ENCODE assay signal across 8 mouse cellular contexts in genomic region chr9:121697150-121698049, GRCm38 (mm10). TPM values are rescaled to one million over a fixed set of nuclear protein-coding genes. Genes with fewer than 3 reads are reported as not detected.
A peak's percentile ranks its signal among the peaks of the same experiment; 100 is the strongest.
DNase-seq lines count a peak whose midpoint lies in the region; ATAC-seq and TF ChIP-seq lines count a peak whose summit lies in the region.

No protein-coding gene starts in this region.

- no peak overlapping the region for H3K4me2 ChIP-seq in heart, embryonic 11.5 days
- no peak overlapping the region for H3K4me2 ChIP-seq in kidney, postnatal 0 days (ENCODE audit: low read length)
- no peak overlapping the region for H3K4me2 ChIP-seq in stomach, embryonic 14.5 days (replicated peaks; ENCODE audit: low read depth, low read length)

- H3K27ac ChIP-seq in heart, adult 2 months, result no peak overlapping the region
- H3K27ac ChIP-seq in heart, embryonic 11.5 days (ENCODE audit: low read depth, low read length), result no peak overlapping the region
- H3K27ac ChIP-seq in kidney, postnatal 0 days, result no peak overlapping the region
- no peak overlapping the region for H3K27ac ChIP-seq in stomach, embryonic 14.5 days (ENCODE audit: low read length)

- intact Hi-C loops in heart, adult 2 months (cut with DNase I), result no loop called here

- 100% methylated on average over 1 of the region's 1 CpGs for WGBS in heart, adult 2 months
- 100% methylated on average over 1 of the region's 1 CpGs for WGBS in heart, embryonic 11.5 days (ENCODE audit: insufficient replicate concordance)
- 95% methylated on average over 1 of the region's 1 CpGs for WGBS in kidney, postnatal 0 days
- 100% methylated on average over 1 of the region's 1 CpGs for WGBS in stomach, embryonic 14.5 days

- H3K4me3 ChIP-seq in heart, adult 2 months, result no peak overlapping the region
- H3K4me3 ChIP-seq in heart, embryonic 11.5 days (ENCODE audit: low read depth, low read length), result no peak overlapping the region
- no peak overlapping the region for H3K4me3 ChIP-seq in C2C12 (ENCODE audit: insufficient read depth, poor library complexity, severe bottlenecking)
- H3K4me3 ChIP-seq in kidney, postnatal 0 days (replicated peaks; ENCODE audit: low read depth, low read length), result no peak overlapping the region
- no peak overlapping the region for H3K4me3 ChIP-seq in stomach, embryonic 14.5 days (ENCODE audit: low read depth, low read length)

- H3K9ac ChIP-seq in heart, adult 2 months (ENCODE audit: low read depth, low read length), result no peak overlapping the region
- H3K9ac ChIP-seq in heart, embryonic 11.5 days (ENCODE audit: low read depth, low read length), result no peak overlapping the region
- no peak overlapping the region for H3K9ac ChIP-seq in kidney, postnatal 0 days (ENCODE audit: low read depth, low read length)
- H3K9ac ChIP-seq in stomach, embryonic 14.5 days (replicated peaks; ENCODE audit: low read depth, low read length), result no peak overlapping the region

- no peaks in the 10 kb centered on the region for H3K27me3 ChIP-seq in heart, adult 2 months (ENCODE audit: control insufficient read depth, insufficient read depth, low read length)
- no peaks in the 10 kb centered on the region for H3K27me3 ChIP-seq in heart, embryonic 11.5 days (ENCODE audit: control insufficient read depth, insufficient read depth, low read length)
- no peaks in the 10 kb centered on the region for H3K27me3 ChIP-seq in C2C12 (ENCODE audit: control insufficient read depth, insufficient read depth, insufficient read length)
- H3K27me3 ChIP-seq in kidney, postnatal 0 days (ENCODE audit: insufficient read depth, low read length), result no peaks in the 10 kb centered on the region
- no peaks in the 10 kb centered on the region for H3K27me3 ChIP-seq in stomach, embryonic 14.5 days (ENCODE audit: control insufficient read depth, insufficient read depth, low read length)

- H3K36me3 ChIP-seq in heart, adult 2 months (ENCODE audit: control insufficient read depth, insufficient read depth, low read length), result no peaks in the 10 kb centered on the region
- no peaks in the 10 kb centered on the region for H3K36me3 ChIP-seq in heart, embryonic 11.5 days (ENCODE audit: control insufficient read depth, insufficient read depth, low read length)
- H3K36me3 ChIP-seq in C2C12 (ENCODE audit: control insufficient read depth, insufficient read depth), result no peaks in the 10 kb centered on the region
- H3K36me3 ChIP-seq in kidney, postnatal 0 days (ENCODE audit: insufficient read depth, low read length), result 0 out of 2 replicates have a peak, but pooled peaks cover 2% of the 10 kb centered on the region
- peaks cover 7% of the 10 kb centered on the region for H3K36me3 ChIP-seq in stomach, embryonic 14.5 days (ENCODE audit: control insufficient read depth, insufficient read depth, low read length)

- no peak for ATAC-seq in heart, embryonic 11.5 days (replicated peaks; ENCODE audit: insufficient number of reproducible peaks, low FRiP score, low TSS enrichment)
- ATAC-seq in kidney, postnatal 0 days (replicated peaks; ENCODE audit: low FRiP score, low read depth), result peak; percentile 68
- peak; percentile 71; the same call in 1 of the 2 replicates for ATAC-seq in stomach, embryonic 14.5 days (ENCODE audit: insufficient number of reproducible peaks, insufficient read depth, low FRiP score, low read depth)

- TF ChIP-seq CTCF in heart, adult 2 months (IDR thresholded peaks at IDR 0.05), result peak; percentile 89
- peak; percentile 92 for TF ChIP-seq CTCF in C2C12 (IDR thresholded peaks at IDR 0.05; ENCODE audit: control insufficient read depth, insufficient read depth, insufficient read length)
- TF ChIP-seq CTCF in kidney, postnatal 0 days (IDR thresholded peaks at IDR 0.05; ENCODE audit: low read depth), result peak; percentile 100

- no peak for TF ChIP-seq EP300 in heart, adult 2 months (IDR thresholded peaks at IDR 0.05; ENCODE audit: insufficient read depth, low read depth, low read length)

- H3K79me3 ChIP-seq in C2C12 (ENCODE audit: low read depth), result no peaks in the 10 kb centered on the region

- no peak for TF ChIP-seq POLR2A in heart, adult 2 months (IDR thresholded peaks at IDR 0.05; ENCODE audit: insufficient read depth, low read depth, low read length)

- no peaks in the 10 kb centered on the region for H3K4me1 ChIP-seq in heart, adult 2 months (ENCODE audit: control insufficient read depth, insufficient read depth, low read length)
- H3K4me1 ChIP-seq in heart, embryonic 11.5 days (ENCODE audit: control insufficient read depth, insufficient read depth, low read length), result no peaks in the 10 kb centered on the region
- H3K4me1 ChIP-seq in kidney, postnatal 0 days (replicated peaks; ENCODE audit: insufficient read depth, low read length), result no peaks in the 10 kb centered on the region
- no peaks in the 10 kb centered on the region for H3K4me1 ChIP-seq in stomach, embryonic 14.5 days (ENCODE audit: control insufficient read depth, insufficient read depth, low read length)

- H3ac ChIP-seq in C2C12 (ENCODE audit: control insufficient read depth, insufficient read length, low read depth), result no peak overlapping the region

- 0 out of 2 replicates have a peak, but pooled peaks cover 2% of the 10 kb centered on the region for H3K9me3 ChIP-seq in heart, embryonic 11.5 days (replicated peaks; ENCODE audit: control insufficient read depth, low read length)
- H3K9me3 ChIP-seq in kidney, postnatal 0 days (replicated peaks; ENCODE audit: low read length), result no peaks in the 10 kb centered on the region
- no peaks in the 10 kb centered on the region for H3K9me3 ChIP-seq in stomach, embryonic 14.5 days (ENCODE audit: control insufficient read depth, low read depth, low read length)

- no peaks in the 10 kb centered on the region for H3K79me2 ChIP-seq in heart, adult 2 months (replicated peaks; ENCODE audit: control insufficient read depth, insufficient read depth, low read length)
- no peaks in the 10 kb centered on the region for H3K79me2 ChIP-seq in C2C12 (ENCODE audit: control insufficient read depth, insufficient read depth)

- peak; percentile 46 to 74 for DNase-seq in heart, adult 2 months
- peak; percentile 42 to 51 for DNase-seq in adrenal gland, postnatal 4 days (ENCODE audit: low spot score in 2 of 2)
- peak; percentile 48 to 62 for DNase-seq in gastrocnemius, adult 8-10 months (ENCODE audit: low spot score in 2 of 2)
- DNase-seq in kidney, postnatal 0 days (ENCODE audit: low spot score), result peak; percentile 52
- peak; percentile 80 for DNase-seq in lung, postnatal 36 days

TF ChIP-seq in C2C12, 6 proteins besides CTCF, POLR2A, EP300 and RAD21 (continues in another document):
- TF ChIP-seq MAX (IDR thresholded peaks at IDR 0.05), result no peak
- TF ChIP-seq USF1 (IDR thresholded peaks at IDR 0.05; ENCODE audit: low read depth), result no peak
- TF ChIP-seq MYOD1 (IDR thresholded peaks at IDR 0.05; ENCODE audit: control insufficient read depth, insufficient read length, low read depth), result no peak

RNA-seq across cellular contexts. Expression of gene Sec22c, which starts 7.9 kb away (rescaled TPM):
- 1 to 10 TPM; 3.9 to 5.0 TPM for total RNA-seq in heart, adult 2 months (2021)
- polyA plus RNA-seq in heart, adult 2 months (2012; rRNA removed), result 6.7 and 9.5 TPM in 2 replicates
- polyA plus RNA-seq in heart, embryonic 11.5 days (2014; fragmentation: Nextera tagmentation; extraction: Ambion mirVana), result 4.3 and 4.8 TPM in 2 replicates
- polyA plus RNA-seq in C2C12 (2012; fragmentation: generic; extraction: Trizol), result 8.0 TPM
- 1 to 10 TPM; 6.0 to 8.8 TPM for total RNA-seq in adrenal gland, postnatal 4 days (2021)
- 1 to 10 TPM; 4.5 to 5.0 (median 4.6) TPM for total RNA-seq in gastrocnemius, adult 8-10 months (2022)
- polyA plus RNA-seq in kidney, postnatal 0 days (2015; fragmentation: Nextera tagmentation; extraction: Ambion mirVana), result 7.4 and 8.1 TPM in 2 replicates
- 10.1 and 12.4 TPM in 2 replicates for polyA plus RNA-seq in stomach, embryonic 14.5 days (2014; fragmentation: Nextera tagmentation; extraction: Ambion mirVana)

RNA-seq across cellular contexts. Expression of gene Ss18l2, which starts 12.7 kb away (rescaled TPM):
- 100 to 1,000 TPM; 125 to 138 TPM for total RNA-seq in heart, adult 2 months (2021)
- polyA plus RNA-seq in heart, adult 2 months (2012; rRNA removed), result 103 and 154 TPM in 2 replicates
- polyA plus RNA-seq in heart, embryonic 11.5 days (2014; fragmentation: Nextera tagmentation; extraction: Ambion mirVana), result 153 and 161 TPM in 2 replicates
- 44.7 TPM for polyA plus RNA-seq in C2C12 (2012; fragmentation: generic; extraction: Trizol)
- 10 to 100 TPM; 52.6 to 52.8 TPM for total RNA-seq in adrenal gland, postnatal 4 days (2021)
- total RNA-seq in gastrocnemius, adult 8-10 months (2022), result 100 to 1,000 TPM; 111 to 123 (median 121) TPM
- polyA plus RNA-seq in kidney, postnatal 0 days (2015; fragmentation: Nextera tagmentation; extraction: Ambion mirVana), result 176 and 194 TPM in 2 replicates
- 136 TPM in 2 replicates for polyA plus RNA-seq in stomach, embryonic 14.5 days (2014; fragmentation: Nextera tagmentation; extraction: Ambion mirVana)

RNA-seq across cellular contexts. Expression of gene Nktr, which starts 21.6 kb away (rescaled TPM):
- total RNA-seq in heart, adult 2 months (2021), result 10 to 100 TPM; 28.7 to 33.1 TPM
- 23.1 and 39.2 TPM in 2 replicates for polyA plus RNA-seq in heart, adult 2 months (2012; rRNA removed)
- polyA plus RNA-seq in heart, embryonic 11.5 days (2014; fragmentation: Nextera tagmentation; extraction: Ambion mirVana), result 46.8 and 64.6 TPM in 2 replicates
- polyA plus RNA-seq in C2C12 (2012; fragmentation: generic; extraction: Trizol), result 10.7 TPM
- total RNA-seq in adrenal gland, postnatal 4 days (2021), result 100 to 1,000 TPM; 102 to 124 TPM
- 10 to 100 TPM; 27.7 to 38.7 (median 34.6) TPM for total RNA-seq in gastrocnemius, adult 8-10 months (2022)
- 42.8 and 44.7 TPM in 2 replicates for polyA plus RNA-seq in kidney, postnatal 0 days (2015; fragmentation: Nextera tagmentation; extraction: Ambion mirVana)
- 88.1 and 102 TPM in 2 replicates for polyA plus RNA-seq in stomach, embryonic 14.5 days (2014; fragmentation: Nextera tagmentation; extraction: Ambion mirVana)

RNA-seq across cellular contexts. Expression of gene Vipr1, which starts 54.9 kb away (rescaled TPM):
- 1 to 10 TPM; 1.2 to 1.4 TPM for total RNA-seq in heart, adult 2 months (2021)
- 0.41 and 0.45 TPM in 2 replicates for polyA plus RNA-seq in heart, adult 2 months (2012; rRNA removed)
- polyA plus RNA-seq in heart, embryonic 11.5 days (2014; fragmentation: Nextera tagmentation; extraction: Ambion mirVana), result 0.17 TPM in 1 of 2 replicates, not detected in the other
- polyA plus RNA-seq in C2C12 (2012; fragmentation: generic; extraction: Trizol), result 0.19 TPM
- total RNA-seq in adrenal gland, postnatal 4 days (2021), result 1 to 10 TPM in 1 of 2 experiments, under 1 TPM in 1; 0.64 to 1.7 TPM
- total RNA-seq in gastrocnemius, adult 8-10 months (2022), result 1 to 10 TPM in 3 of 4 experiments, under 1 TPM in 1; 0.96 to 2.0 (median 1.2) TPM
- polyA plus RNA-seq in kidney, postnatal 0 days (2015; fragmentation: Nextera tagmentation; extraction: Ambion mirVana), result 0.13 and 0.17 TPM in 2 replicates
- polyA plus RNA-seq in stomach, embryonic 14.5 days (2014; fragmentation: Nextera tagmentation; extraction: Ambion mirVana), result 0.29 and 0.46 TPM in 2 replicates

RNA-seq across cellular contexts. Expression of gene Lyzl4, which starts 55.5 kb away (rescaled TPM):
- total RNA-seq in heart, adult 2 months (2021), result not detected
- 0.12 and 0.88 TPM in 2 replicates for polyA plus RNA-seq in heart, adult 2 months (2012; rRNA removed)
- polyA plus RNA-seq in heart, embryonic 11.5 days (2014; fragmentation: Nextera tagmentation; extraction: Ambion mirVana), result not detected in 2 replicates
- not detected for polyA plus RNA-seq in C2C12 (2012; fragmentation: generic; extraction: Trizol)
- under 1 TPM in 1 of 2 experiments, not detected in 1; 0.31 TPM for total RNA-seq in adrenal gland, postnatal 4 days (2021)
- not detected for total RNA-seq in gastrocnemius, adult 8-10 months (2022)
- polyA plus RNA-seq in kidney, postnatal 0 days (2015; fragmentation: Nextera tagmentation; extraction: Ambion mirVana), result 0.28 TPM in 1 of 2 replicates, not detected in the other
- polyA plus RNA-seq in stomach, embryonic 14.5 days (2014; fragmentation: Nextera tagmentation; extraction: Ambion mirVana), result 0.55 TPM in 1 of 2 replicates, not detected in the other
